Mouse (Mus musculus): Measurements from ENCODE around the gene Tubgcp4. TPM values are rescaled to one million over a fixed set of nuclear protein-coding genes. Genes with fewer than 3 reads are reported as not detected.
"Not testable (repeated sequence)": the region's sequence is repeated elsewhere in the genome, so short reads cannot be mapped to it uniquely, and the experiment has no call there.

Tubgcp4 gene
- polyA plus RNA-seq (2012; rRNA removed): 35.7 and 37.1 TPM in 2 replicates

GRCm38 (mm10) chr2:121170481-121170971, at the start of gene Tubgcp4:
Gene Tubgcp4, plus strand, starts transcription at chr2:121170654.
- peaks cover 6% of the 10 kb centered on the region; the same call in 1 of the 2 replicates for H3K4me1 ChIP-seq (ENCODE audit: control insufficient read depth, insufficient read depth, insufficient read length)
- TF ChIP-seq POLR2A (IDR thresholded peaks at IDR 0.05; ENCODE audit: low read depth, low read length) (no peak), CTCF (IDR thresholded peaks at IDR 0.05; ENCODE audit: extremely low read depth, insufficient read depth, insufficient read length, insufficient replicate concordance) (no peak)
- peak; percentile 14 to 38 for DNase-seq (ENCODE audit: low read depth in 1 of 2, low spot score in 2 of 2)
- H3K4me3 ChIP-seq (ENCODE audit: extremely low read depth, insufficient read depth, insufficient read length): peak within 1 kb of the TSS; percentile 97
- H3K27me3 ChIP-seq (ENCODE audit: control insufficient read depth, insufficient read depth, low read length): no peaks in the 10 kb centered on the region
- WGBS: under 1% methylated on average over 38 of the region's 38 CpGs
- peak within 1 kb of the TSS; percentile 93 for H3K27ac ChIP-seq (ENCODE audit: insufficient read depth, low read length)
- peaks cover 16% of the 10 kb centered on the region for H3K36me3 ChIP-seq (ENCODE audit: control insufficient read depth, insufficient read depth, low read length)

- WGBS: 92% methylated on average over 5 of the region's 5 CpGs
- not testable (repeated sequence) for DNase-seq (ENCODE audit: low read depth in 1 of 2, low spot score in 2 of 2); H3K4me3 ChIP-seq (ENCODE audit: extremely low read depth, insufficient read depth, insufficient read length); H3K36me3 ChIP-seq (ENCODE audit: control insufficient read depth, insufficient read depth, low read length); H3K27ac ChIP-seq (ENCODE audit: insufficient read depth, low read length); H3K4me1 ChIP-seq (ENCODE audit: control insufficient read depth, insufficient read depth, insufficient read length); H3K27me3 ChIP-seq (ENCODE audit: control insufficient read depth, insufficient read depth, low read length)
These were observed 44.2 kb upstream of the Tubgcp4 start for GRCm38 (mm10) chr2:121126302-121126701.

GRCm38 (mm10) chr2:121127536-121127935, 42.9 kb upstream of the Tubgcp4 start:
- WGBS: 86% methylated on average over 1 of the region's 1 CpGs
- Histone ChIP-seq H3K27me3 (ENCODE audit: control insufficient read depth, insufficient read depth, low read length) (no peaks in the 10 kb centered on the region), H3K4me1 (ENCODE audit: control insufficient read depth, insufficient read depth, insufficient read length) (no peaks in the 10 kb centered on the region), H3K4me3 (ENCODE audit: extremely low read depth, insufficient read depth, insufficient read length) (no peak overlapping the region), H3K27ac (ENCODE audit: insufficient read depth, low read length) (no peak overlapping the region), H3K36me3 (ENCODE audit: control insufficient read depth, insufficient read depth, low read length) (no peaks in the 10 kb centered on the region)
- no peak for DNase-seq (ENCODE audit: low read depth in 1 of 2, low spot score in 2 of 2)
- TF ChIP-seq CTCF (IDR thresholded peaks at IDR 0.05; ENCODE audit: extremely low read depth, insufficient read depth, insufficient read length, insufficient replicate concordance): no peak

GRCm38 (mm10) chr2:121128865-121129620, 41.4 kb upstream of the Tubgcp4 start:
- DNase-seq (ENCODE audit: low read depth in 1 of 2, low spot score in 2 of 2): no peak
- Histone ChIP-seq H3K36me3 (ENCODE audit: control insufficient read depth, insufficient read depth, low read length) (no peaks in the 10 kb centered on the region), H3K4me1 (ENCODE audit: control insufficient read depth, insufficient read depth, insufficient read length) (no peaks in the 10 kb centered on the region), H3K4me3 (ENCODE audit: extremely low read depth, insufficient read depth, insufficient read length) (no peak overlapping the region), H3K27ac (ENCODE audit: insufficient read depth, low read length) (no peak overlapping the region), H3K27me3 (ENCODE audit: control insufficient read depth, insufficient read depth, low read length) (no peaks in the 10 kb centered on the region)
- TF ChIP-seq POLR2A (IDR thresholded peaks at IDR 0.05; ENCODE audit: low read depth, low read length) (no peak), CTCF (IDR thresholded peaks at IDR 0.05; ENCODE audit: extremely low read depth, insufficient read depth, insufficient read length, insufficient replicate concordance) (no peak)
- WGBS: 81% methylated on average over 9 of the region's 9 CpGs

GRCm38 (mm10) chr2:121132822-121133221, 37.6 kb upstream of the Tubgcp4 start:
- 80% methylated on average over 1 of the region's 1 CpGs for WGBS
- no peaks in the 10 kb centered on the region; the same call in 1 of the 2 replicates for H3K36me3 ChIP-seq (ENCODE audit: control insufficient read depth, insufficient read depth, low read length)
- no peak for TF ChIP-seq POLR2A (IDR thresholded peaks at IDR 0.05; ENCODE audit: low read depth, low read length)
- no peak for TF ChIP-seq CTCF (IDR thresholded peaks at IDR 0.05; ENCODE audit: extremely low read depth, insufficient read depth, insufficient read length, insufficient replicate concordance)
- H3K27ac ChIP-seq (ENCODE audit: insufficient read depth, low read length): no peak overlapping the region
- H3K27me3 ChIP-seq (ENCODE audit: control insufficient read depth, insufficient read depth, low read length): no peaks in the 10 kb centered on the region
- H3K4me1 ChIP-seq (ENCODE audit: control insufficient read depth, insufficient read depth, insufficient read length): no peaks in the 10 kb centered on the region
- DNase-seq (ENCODE audit: low read depth in 1 of 2, low spot score in 2 of 2): no peak
- H3K4me3 ChIP-seq (ENCODE audit: extremely low read depth, insufficient read depth, insufficient read length): no peak overlapping the region

GRCm38 (mm10) chr2:121137371-121137770, 33.1 kb upstream of the Tubgcp4 start:
- Histone ChIP-seq H3K4me1 (ENCODE audit: control insufficient read depth, insufficient read depth, insufficient read length) (peaks cover 7% of the 10 kb centered on the region; the same call in 1 of the 2 replicates), H3K4me3 (ENCODE audit: extremely low read depth, insufficient read depth, insufficient read length) (no peak overlapping the region), H3K36me3 (ENCODE audit: control insufficient read depth, insufficient read depth, low read length) (no peaks in the 10 kb centered on the region; the same call in 1 of the 2 replicates), H3K27ac (ENCODE audit: insufficient read depth, low read length) (no peak overlapping the region), H3K27me3 (ENCODE audit: control insufficient read depth, insufficient read depth, low read length) (no peaks in the 10 kb centered on the region)
- no peak for DNase-seq (ENCODE audit: low read depth in 1 of 2, low spot score in 2 of 2)
- no peak for TF ChIP-seq CTCF (IDR thresholded peaks at IDR 0.05; ENCODE audit: extremely low read depth, insufficient read depth, insufficient read length, insufficient replicate concordance)
- TF ChIP-seq POLR2A (IDR thresholded peaks at IDR 0.05; ENCODE audit: low read depth, low read length): no peak
- 87% methylated on average over 4 of the region's 4 CpGs for WGBS
